Mouse (Mus musculus): ENCODE results near the gene Ntf5.

Ntf5 gene

DNA sequence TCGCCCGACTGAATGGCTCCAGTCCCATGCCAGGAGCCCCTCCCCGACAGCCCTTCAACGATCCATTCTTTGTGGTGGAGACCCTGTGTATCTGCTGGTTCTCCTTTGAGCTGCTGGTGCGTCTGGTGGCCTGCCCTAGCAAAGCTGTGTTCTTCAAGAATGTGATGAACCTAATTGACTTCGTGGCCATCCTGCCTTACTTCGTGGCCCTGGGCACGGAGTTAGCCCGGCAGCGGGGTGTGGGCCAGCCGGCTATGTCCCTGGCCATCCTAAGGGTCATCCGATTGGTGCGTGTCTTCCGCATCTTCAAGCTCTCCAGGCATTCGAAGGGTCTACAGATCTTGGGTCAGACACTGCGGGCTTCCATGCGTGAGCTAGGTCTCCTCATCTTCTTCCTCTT, 4.5 kb upstream of the Ntf5 start:
- Histone ChIP-seq H3K4me1 (replicated peaks; ENCODE audit: low read depth, low read length) (peaks cover 52% of the 10 kb centered on the region), H3K27me3 (ENCODE audit: insufficient read depth, low read length) (peaks cover 78% of the 10 kb centered on the region), H3K36me3 (ENCODE audit: insufficient read depth, low read length) (no peaks in the 10 kb centered on the region), H3K4me3 (replicated peaks; ENCODE audit: low read length) (no peak overlapping the region), H3K9me3 (ENCODE audit: low read length) (no peaks in the 10 kb centered on the region)
- no peak for TF ChIP-seq CTCF (conservative IDR thresholded peaks at IDR 0.05; ENCODE audit: low read length)
- no peak for TF ChIP-seq NANOG (IDR thresholded peaks at IDR 0.05; ENCODE audit: borderline replicate concordance, low read length)
- TF ChIP-seq POU5F1 (IDR thresholded peaks at IDR 0.05; ENCODE audit: borderline replicate concordance, low read length) = no peak

DNA sequence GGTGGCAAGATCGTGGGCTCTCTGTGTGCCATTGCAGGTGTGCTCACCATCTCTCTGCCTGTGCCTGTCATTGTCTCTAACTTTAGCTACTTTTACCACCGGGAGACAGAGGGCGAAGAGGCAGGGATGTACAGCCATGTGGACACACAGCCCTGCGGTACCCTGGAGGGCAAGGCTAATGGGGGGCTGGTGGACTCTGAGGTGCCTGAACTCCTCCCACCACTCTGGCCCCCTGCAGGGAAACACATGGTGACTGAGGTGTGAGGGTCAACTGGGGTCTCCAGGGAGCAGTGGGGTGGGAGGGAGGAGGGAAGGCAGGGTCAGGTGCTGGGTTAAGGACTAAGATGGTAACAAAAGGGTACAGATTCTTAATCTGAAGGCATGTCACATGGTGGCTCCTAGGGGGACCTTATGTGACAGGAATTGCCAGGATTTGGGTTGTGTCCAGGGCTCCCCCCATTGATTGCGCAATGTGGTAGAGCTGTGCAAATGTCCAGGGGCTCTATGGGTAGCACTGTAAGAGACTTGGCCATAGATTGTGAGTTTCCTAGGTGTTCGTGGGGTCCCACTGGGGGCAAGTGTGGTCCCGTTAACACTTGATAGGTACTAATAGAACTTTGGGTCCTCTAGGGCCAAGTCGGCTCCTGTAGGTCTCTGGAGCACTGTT, 3.9 kb upstream of the Ntf5 start:
- no peaks in the 10 kb centered on the region for H3K9me3 ChIP-seq (ENCODE audit: low read length)
- H3K36me3 ChIP-seq (ENCODE audit: insufficient read depth, low read length) = no peaks in the 10 kb centered on the region
- H3K4me3 ChIP-seq (replicated peaks; ENCODE audit: low read length) = no peak overlapping the region
- H3K27me3 ChIP-seq (ENCODE audit: insufficient read depth, low read length) = peaks cover 84% of the 10 kb centered on the region
- H3K4me1 ChIP-seq (replicated peaks; ENCODE audit: low read depth, low read length) = peaks cover 59% of the 10 kb centered on the region
- TF ChIP-seq CTCF (conservative IDR thresholded peaks at IDR 0.05; ENCODE audit: low read length) (no peak), POU5F1 (IDR thresholded peaks at IDR 0.05; ENCODE audit: borderline replicate concordance, low read length) (no peak), NANOG (IDR thresholded peaks at IDR 0.05; ENCODE audit: borderline replicate concordance, low read length) (no peak)

DNA sequence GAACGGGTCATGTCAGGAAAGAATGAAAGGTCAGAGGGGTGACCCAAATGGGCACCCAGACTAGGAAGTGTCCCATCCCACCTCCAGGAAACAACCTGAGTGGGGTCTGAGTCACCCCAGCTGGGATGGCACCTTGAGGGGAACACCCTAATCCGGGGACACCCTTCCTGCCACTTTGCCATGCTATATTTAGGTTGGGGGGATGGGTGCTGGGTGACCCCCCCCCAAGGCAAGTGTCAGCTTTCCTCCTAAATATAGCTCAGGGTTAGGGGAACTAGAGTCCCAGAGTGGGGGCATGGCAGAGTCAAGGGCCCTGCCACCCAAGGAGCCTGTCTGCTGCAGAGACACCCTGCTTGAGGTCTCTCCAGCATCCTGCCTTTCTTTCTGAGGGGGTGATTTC, 1.1 kb upstream of the Ntf5 start:
- H3K4me1 ChIP-seq (replicated peaks; ENCODE audit: low read depth, low read length) = peaks cover 65% of the 10 kb centered on the region
- no peaks in the 10 kb centered on the region for H3K36me3 ChIP-seq (ENCODE audit: insufficient read depth, low read length)
- no peak for TF ChIP-seq POU5F1 (IDR thresholded peaks at IDR 0.05; ENCODE audit: borderline replicate concordance, low read length)
- TF ChIP-seq NANOG (IDR thresholded peaks at IDR 0.05; ENCODE audit: borderline replicate concordance, low read length) = no peak
- no peak for TF ChIP-seq CTCF (conservative IDR thresholded peaks at IDR 0.05; ENCODE audit: low read length)
- peaks cover 85% of the 10 kb centered on the region for H3K27me3 ChIP-seq (ENCODE audit: insufficient read depth, low read length)
- no peaks in the 10 kb centered on the region for H3K9me3 ChIP-seq (ENCODE audit: low read length)
- no peak overlapping the region for H3K4me3 ChIP-seq (replicated peaks; ENCODE audit: low read length)

DNA sequence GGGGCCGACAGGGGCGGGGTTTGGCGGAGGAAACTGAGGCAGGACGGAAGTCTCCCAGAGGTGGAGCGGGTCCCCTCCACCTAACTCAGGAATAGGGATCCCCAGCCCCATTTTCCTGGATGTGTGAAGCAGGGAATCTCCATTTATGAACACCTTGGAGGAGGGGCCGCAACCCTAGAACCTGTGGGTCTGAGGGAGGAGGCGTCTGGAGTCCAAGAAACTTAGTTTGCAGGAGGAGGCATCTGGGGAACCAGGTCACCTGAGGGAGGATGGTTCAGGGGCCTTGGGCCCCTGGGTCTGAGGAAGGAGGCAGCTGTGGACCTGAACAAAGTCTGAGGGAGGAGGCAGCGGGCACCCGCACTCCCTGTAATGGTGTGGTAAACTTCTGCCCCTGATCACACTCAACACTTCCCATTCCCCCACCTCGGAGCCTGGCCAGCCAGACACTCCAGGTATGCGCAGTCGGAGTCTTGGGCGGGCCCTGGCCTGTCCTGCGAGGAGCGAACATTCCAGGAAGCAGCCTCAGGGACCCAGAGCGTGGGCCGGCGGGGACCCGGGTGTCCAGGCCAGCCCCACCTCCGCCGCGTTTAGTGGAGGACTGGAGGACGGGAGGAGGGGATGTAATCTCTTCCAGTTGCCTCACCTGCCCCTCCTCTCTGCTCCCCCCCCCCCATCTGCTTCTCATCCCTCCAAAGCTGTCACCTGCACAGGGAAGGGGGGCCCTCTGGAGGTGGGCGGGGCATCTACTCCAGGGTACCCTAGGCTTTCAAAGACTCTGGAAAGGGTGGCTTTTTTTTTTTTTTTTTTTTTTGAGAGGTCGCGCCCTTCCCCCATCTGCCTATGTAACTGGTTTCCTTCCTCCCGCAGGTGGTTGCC, 607 bp downstream of the Ntf5 start:
- Histone ChIP-seq H3K4me1 (replicated peaks; ENCODE audit: low read depth, low read length) (peaks cover 66% of the 10 kb centered on the region), H3K27me3 (ENCODE audit: insufficient read depth, low read length) (peaks cover 79% of the 10 kb centered on the region), H3K9me3 (ENCODE audit: low read length) (no peaks in the 10 kb centered on the region), H3K4me3 (replicated peaks; ENCODE audit: low read length) (peak overlapping the region; percentile 81), H3K36me3 (ENCODE audit: insufficient read depth, low read length) (no peaks in the 10 kb centered on the region)
- no peak for TF ChIP-seq POU5F1 (IDR thresholded peaks at IDR 0.05; ENCODE audit: borderline replicate concordance, low read length)
- TF ChIP-seq CTCF (conservative IDR thresholded peaks at IDR 0.05; ENCODE audit: low read length) = no peak
- TF ChIP-seq NANOG (IDR thresholded peaks at IDR 0.05; ENCODE audit: borderline replicate concordance, low read length) = no peak

DNA sequence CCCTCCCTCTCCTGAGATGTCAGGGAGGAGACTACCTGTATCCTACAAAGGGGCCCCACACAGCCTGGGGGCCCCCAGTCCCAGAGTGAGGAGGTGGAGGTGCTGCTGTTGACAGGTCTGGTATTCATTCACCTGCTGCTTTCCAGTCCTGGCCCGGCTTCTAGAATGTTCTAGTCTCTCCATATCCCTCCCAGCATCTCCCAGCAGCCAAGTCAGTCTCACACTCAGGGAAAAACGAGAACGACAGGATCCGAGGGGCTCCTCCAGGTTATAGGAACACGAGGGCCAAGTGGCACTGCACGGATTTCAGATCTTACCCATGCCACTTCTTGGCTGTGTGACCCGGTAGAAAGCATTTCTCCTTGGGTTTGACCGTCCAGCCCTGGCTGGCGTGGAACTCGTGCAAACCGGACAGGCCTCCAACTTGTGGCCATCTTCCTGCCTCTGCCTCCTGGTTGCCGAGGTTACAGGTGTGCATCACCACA, 1.3 kb downstream of the Ntf5 start:
- Histone ChIP-seq H3K27me3 (ENCODE audit: insufficient read depth, low read length) (peaks cover 73% of the 10 kb centered on the region), H3K36me3 (ENCODE audit: insufficient read depth, low read length) (no peaks in the 10 kb centered on the region), H3K9me3 (ENCODE audit: low read length) (no peaks in the 10 kb centered on the region), H3K4me1 (replicated peaks; ENCODE audit: low read depth, low read length) (peaks cover 69% of the 10 kb centered on the region), H3K4me3 (replicated peaks; ENCODE audit: low read length) (peak overlapping the region; percentile 81)
- no peak for TF ChIP-seq POU5F1 (IDR thresholded peaks at IDR 0.05; ENCODE audit: borderline replicate concordance, low read length)
- TF ChIP-seq NANOG (IDR thresholded peaks at IDR 0.05; ENCODE audit: borderline replicate concordance, low read length) = no peak
- no peak for TF ChIP-seq CTCF (conservative IDR thresholded peaks at IDR 0.05; ENCODE audit: low read length)

DNA sequence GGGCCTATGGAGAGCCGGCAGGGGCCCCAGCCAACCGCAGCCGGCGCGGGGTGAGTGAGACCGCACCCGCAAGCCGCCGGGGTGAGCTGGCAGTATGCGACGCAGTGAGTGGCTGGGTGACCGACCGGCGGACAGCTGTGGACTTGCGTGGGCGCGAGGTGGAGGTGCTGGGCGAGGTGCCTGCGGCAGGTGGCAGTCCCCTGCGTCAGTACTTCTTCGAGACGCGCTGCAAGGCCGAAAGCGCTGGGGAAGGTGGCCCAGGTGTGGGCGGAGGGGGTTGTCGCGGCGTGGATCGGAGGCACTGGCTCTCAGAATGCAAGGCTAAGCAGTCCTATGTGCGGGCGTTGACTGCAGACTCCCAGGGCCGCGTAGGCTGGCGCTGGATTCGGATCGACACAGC, 2.1 kb downstream of the Ntf5 start:
- Histone ChIP-seq H3K9me3 (ENCODE audit: low read length) (no peaks in the 10 kb centered on the region), H3K27me3 (ENCODE audit: insufficient read depth, low read length) (peaks cover 64% of the 10 kb centered on the region), H3K4me1 (replicated peaks; ENCODE audit: low read depth, low read length) (peaks cover 78% of the 10 kb centered on the region), H3K36me3 (ENCODE audit: insufficient read depth, low read length) (peaks cover 3% of the 10 kb centered on the region), H3K4me3 (replicated peaks; ENCODE audit: low read length) (peak overlapping the region; percentile 81)
- no peak for TF ChIP-seq POU5F1 (IDR thresholded peaks at IDR 0.05; ENCODE audit: borderline replicate concordance, low read length)
- TF ChIP-seq CTCF (conservative IDR thresholded peaks at IDR 0.05; ENCODE audit: low read length) = no peak
- TF ChIP-seq NANOG (IDR thresholded peaks at IDR 0.05; ENCODE audit: borderline replicate concordance, low read length) = no peak

DNA sequence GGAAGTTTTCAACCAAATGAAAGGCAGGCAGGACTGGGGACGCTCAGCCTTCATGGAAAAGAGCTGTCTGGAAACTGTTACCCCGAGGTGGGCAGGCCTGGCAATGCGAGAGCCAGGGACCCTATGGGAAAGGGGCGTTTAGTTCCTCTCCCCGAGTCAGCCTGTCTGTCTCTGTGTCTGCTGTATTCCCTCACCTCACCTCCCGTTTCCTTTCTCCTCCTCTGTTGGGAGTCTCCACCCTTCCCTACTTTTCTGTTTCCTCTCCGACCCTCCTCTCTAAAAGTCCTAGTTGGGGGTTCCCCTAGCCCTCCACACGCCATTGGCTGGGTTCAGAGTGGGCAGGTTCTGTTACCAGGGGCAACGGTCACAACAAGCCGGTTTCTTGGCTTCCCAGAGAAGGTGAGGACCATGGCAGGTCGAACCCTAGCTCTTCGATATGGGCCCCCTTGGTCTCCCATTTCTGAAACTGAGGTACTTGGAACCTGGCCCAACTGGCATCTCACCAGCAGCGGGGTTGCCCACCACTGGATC, 4.5 kb downstream of the Ntf5 start:
- Histone ChIP-seq H3K36me3 (ENCODE audit: insufficient read depth, low read length) (peaks cover 27% of the 10 kb centered on the region), H3K4me1 (replicated peaks; ENCODE audit: low read depth, low read length) (peaks cover 94% of the 10 kb centered on the region), H3K27me3 (ENCODE audit: insufficient read depth, low read length) (peaks cover 44% of the 10 kb centered on the region), H3K9me3 (ENCODE audit: low read length) (no peaks in the 10 kb centered on the region), H3K4me3 (replicated peaks; ENCODE audit: low read length) (peak overlapping the region; percentile 41; the same call in 1 of the 2 replicates)
- no peak for TF ChIP-seq POU5F1 (IDR thresholded peaks at IDR 0.05; ENCODE audit: borderline replicate concordance, low read length)
- TF ChIP-seq NANOG (IDR thresholded peaks at IDR 0.05; ENCODE audit: borderline replicate concordance, low read length) = no peak
- no peak for TF ChIP-seq CTCF (conservative IDR thresholded peaks at IDR 0.05; ENCODE audit: low read length)
